Mouse (Mus musculus) right cerebral cortex, adult 18-20 months (tissue): Measurements from ENCODE around the gene Nfkbil1.

ENCODE experiments used
- DNase-seq: peaks from one replicate; pipeline ENCODE4 v3.0.0; 2022; ENCODE audit warnings: mixed read lengths

Nfkbil1 gene

DNA sequence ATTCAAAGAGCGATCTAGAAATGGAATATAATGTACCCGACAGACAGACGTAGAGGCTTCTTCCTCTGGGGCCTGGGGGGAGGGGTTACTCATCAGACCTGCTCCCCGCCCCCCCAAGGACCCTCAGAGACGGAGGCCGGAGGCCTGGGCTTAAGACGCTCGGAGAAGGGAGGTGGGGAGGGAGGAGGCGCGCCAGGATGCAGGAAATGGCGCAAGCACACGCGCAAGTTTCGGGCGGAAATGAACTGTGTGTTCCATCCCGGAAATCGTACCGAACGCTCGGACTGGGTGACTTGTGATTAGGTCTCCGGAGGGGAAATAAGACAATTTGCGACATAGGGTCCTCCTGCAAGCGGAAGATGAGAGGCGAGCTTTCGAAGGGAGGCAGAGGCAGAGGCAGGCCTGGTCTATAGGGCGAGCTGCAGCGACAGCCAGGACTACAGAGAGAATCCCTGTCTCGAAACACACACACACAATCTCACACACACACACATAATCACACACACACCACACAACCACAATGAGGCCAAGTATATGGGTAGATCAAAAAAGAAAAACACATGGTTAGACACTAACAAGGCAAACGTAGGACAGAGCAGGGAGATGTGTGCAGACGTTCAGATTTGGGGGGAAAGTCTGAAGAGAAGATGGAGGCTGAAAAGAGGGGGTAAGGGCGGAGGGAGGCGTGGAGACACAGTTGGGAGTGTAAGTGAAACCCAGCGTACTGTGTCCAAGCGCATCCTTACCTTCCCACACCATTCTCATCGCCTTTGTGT lies at the start of gene Nfkbil1:
Gene Nfkbil1, minus strand, starts transcription at position 179 of the 776 bp plus-strand sequence.
- DNase-seq = peak; percentile 95

DNA sequence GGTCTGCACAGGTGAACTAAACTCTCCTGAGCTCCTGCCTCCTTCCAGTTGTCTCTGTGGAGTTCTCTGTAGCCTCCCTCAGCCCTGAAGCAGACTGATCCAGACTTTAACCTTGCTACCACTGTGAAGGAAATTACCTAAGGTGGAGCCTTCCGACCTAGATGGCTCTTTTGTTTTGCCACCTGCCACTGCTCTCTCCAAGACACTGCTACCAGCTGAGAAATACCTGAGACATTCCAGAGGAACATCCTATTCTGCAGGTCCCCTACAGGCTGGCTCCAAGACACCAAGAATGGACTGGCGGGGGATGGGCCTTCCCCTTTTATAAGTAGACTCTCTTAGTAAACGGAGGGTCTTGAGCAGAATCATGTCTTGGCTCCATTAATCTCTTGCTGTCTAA lies 44.7 kb upstream of the Nfkbil1 start:
- DNase-seq = no peak

DNA sequence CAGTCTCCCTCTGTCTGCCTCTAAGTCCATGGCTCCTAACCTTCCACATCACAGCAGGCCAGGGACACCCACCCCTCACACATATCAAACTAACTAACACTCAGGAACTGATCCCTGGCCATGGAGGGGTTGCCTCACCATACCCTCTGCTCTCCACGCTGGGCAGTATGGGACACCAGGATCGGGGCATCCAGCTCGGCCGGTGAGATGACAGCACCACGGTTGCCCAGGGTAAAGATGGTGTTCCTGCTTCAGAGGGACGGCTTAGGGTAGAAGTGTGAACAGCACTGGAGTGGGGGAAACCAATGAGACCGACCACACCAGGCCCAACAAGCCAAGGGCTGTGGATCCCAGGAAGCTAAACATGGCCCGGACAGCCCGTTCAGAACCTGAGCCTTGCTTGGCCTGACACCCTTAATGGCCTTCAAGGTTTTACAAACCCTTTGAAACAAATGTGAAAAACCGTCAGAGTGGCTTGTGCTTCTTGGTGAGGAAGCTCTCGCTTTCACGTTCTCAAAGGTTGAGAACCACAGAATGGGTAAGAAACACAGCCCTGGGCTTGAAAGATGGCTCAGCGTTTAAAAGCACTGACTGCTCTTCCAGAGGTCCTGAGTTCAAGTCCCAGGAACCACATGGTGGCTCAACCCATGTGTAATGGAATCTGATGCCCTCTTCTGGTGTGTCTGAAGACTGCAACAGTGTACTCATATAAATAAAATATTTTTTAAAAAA lies 43.5 kb upstream of the Nfkbil1 start:
- DNase-seq = no peak

DNA sequence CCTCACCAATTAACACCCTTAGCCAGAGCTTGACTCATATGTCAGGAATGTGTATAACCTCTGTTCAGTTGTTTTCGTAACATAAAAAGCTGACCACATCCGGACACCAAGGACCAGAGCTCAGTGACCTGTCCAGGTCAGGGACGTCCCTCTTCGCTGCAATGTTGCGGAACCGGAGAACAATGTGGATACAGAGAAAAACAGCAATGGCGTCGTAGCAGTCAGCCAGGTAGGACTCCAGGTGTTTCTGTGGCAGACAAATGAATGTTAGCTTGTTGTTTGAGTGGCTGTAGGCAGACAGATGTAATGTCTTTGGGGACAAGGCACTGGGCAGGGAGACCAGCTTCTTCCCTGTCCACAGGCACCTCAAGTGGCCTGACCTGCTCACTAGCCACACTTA lies 42.5 kb upstream of the Nfkbil1 start:
- no peak for DNase-seq

DNA sequence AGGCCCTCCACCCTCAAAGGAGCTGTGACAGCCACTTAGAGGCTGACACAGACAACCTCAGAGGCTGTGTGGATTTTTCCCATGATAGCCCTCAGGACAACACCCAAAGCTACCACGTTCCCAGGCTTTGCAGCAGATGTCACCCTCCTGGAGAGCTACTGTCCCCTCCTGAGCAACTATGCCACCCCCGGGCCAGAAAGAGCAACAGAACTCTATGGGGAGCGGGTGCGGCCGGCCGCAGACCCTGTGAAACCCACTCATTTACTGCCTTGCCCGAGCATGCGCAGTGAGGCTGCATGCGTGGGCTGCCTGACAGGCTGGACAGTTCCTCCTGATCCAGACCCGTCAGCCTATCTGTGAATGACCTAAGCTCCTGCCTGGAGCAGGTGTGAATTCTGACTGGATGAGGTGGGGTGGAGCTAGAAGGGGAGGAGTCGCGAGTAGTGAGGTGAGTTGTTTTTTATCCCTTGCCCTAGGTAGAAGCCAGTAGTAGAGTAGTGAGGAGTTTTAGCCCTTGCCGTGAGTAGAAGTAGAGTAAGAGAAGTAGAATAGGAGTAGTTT lies 40.8 kb upstream of the Nfkbil1 start:
- no peak for DNase-seq

DNA sequence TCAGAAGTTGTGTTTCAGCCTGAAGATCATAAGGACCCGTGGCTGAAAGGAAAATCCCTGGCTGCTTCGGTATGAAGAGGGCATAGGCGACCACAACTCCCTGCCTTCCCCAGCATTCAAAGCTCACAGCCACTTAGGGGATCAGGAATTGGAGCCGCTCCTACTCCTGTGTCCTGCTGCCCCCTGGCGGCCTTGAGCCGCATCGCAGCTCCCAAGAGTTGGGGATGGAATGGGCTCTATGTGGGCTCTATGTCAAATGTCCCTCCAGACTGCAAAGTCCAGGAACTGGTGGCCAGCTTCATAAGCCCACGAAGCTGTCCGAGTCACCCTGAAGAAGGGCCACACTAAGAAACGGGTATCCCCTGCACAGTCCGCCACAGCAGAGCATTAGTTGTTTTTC lies 39.2 kb upstream of the Nfkbil1 start:
- peak; percentile 83 for DNase-seq

DNA sequence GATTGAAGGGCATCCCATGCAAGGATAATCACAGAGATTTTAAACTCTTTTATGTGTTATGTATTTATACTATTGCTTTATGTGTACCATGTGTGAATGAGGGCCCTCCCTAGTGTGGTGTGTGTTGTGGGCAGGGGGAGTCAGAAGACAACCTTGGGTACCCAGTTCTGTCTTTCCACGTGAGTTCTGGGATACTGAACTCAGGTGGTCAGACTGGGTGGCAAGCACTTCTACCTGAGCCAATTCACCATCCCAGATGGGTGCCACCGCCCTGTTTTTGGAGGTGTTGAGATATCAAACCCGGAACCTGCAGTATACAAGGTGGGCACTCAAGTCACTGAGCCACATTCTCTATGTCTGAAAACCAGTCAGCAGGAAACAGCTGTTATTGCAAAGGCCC lies 36.7 kb upstream of the Nfkbil1 start:
- no peak for DNase-seq

DNA sequence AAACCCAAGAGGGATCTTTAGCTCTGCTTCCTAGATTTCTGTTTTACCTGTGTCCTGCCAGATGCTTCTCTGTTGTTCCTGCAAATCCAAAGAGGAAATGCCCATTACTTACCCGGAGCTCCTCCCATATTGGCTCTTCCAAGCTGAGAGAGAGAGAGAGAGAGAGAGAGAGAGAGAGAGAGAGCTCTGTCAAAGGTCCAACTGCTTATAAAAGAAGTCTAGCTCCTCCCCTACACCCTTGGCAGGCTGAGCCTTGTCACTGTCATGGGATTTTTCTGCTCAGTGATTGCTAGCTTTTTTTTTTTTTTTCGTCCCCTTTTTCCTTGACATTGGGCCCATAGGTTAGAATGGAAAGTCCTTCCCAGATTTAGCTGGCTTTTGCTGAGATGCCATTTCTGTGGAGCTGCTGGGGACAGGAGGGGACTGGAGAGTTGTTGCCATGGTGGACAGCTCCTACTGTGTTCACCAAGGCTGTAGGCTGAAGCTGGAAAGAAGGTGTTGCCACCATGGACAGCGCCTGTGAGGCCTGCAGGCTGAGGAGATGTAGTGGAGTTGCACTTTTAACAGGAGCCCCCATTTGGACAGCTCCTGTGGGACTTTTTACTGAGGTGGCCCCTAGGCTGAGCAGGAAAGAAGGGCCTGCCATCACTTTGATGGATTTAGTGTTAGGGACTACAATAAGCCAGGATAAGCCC lies 34.2 kb upstream of the Nfkbil1 start:
- DNase-seq = no peak

DNA sequence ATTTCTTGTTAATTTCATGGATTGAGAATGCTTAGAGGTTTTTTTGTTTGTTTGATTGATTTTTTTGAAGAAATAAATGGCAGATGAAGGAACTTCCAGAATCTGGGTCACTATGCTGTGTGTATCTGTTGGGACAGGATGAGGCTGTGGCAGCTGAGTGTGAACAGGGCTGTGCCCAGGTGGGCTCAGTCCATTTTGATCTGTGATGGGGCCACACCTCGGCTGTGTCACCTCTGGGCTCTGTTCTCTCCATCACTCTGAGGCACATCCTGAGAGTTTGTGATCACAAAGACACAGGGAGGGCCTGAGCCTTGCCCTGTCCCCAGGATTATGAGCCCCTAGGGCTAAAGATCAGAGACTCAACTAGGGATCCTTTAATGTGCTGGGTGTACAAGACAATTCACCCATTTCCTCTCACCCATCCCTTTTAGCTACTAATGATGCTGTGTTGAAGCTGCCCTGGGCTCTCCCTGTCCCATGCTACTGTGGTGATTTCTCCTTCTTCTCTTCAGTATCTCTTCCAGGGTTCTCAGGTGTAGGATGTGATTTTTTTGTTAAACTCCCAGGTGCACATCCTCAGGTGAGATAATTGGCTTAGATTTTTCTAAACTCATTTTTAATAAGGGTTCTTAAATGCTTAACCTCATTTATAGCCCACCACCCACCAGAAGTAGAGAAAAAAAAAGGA lies 32.0 kb upstream of the Nfkbil1 start:
- no peak for DNase-seq

DNA sequence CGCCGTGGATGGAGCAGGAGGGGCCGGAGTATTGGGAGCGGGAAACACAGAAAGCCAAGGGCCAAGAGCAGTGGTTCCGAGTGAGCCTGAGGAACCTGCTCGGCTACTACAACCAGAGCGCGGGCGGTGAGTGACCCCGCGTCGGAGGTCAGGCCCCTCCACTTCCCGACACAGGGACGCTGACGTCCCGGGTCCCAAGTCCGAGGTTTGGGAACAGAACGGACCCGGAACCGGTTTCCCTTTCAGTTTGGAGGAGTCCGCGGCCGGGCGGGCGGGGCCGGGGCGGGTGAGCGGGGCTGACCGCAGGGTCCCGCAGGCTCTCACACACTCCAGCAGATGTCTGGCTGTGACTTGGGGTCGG lies 27.9 kb upstream of the Nfkbil1 start:
- no peak for DNase-seq

DNA sequence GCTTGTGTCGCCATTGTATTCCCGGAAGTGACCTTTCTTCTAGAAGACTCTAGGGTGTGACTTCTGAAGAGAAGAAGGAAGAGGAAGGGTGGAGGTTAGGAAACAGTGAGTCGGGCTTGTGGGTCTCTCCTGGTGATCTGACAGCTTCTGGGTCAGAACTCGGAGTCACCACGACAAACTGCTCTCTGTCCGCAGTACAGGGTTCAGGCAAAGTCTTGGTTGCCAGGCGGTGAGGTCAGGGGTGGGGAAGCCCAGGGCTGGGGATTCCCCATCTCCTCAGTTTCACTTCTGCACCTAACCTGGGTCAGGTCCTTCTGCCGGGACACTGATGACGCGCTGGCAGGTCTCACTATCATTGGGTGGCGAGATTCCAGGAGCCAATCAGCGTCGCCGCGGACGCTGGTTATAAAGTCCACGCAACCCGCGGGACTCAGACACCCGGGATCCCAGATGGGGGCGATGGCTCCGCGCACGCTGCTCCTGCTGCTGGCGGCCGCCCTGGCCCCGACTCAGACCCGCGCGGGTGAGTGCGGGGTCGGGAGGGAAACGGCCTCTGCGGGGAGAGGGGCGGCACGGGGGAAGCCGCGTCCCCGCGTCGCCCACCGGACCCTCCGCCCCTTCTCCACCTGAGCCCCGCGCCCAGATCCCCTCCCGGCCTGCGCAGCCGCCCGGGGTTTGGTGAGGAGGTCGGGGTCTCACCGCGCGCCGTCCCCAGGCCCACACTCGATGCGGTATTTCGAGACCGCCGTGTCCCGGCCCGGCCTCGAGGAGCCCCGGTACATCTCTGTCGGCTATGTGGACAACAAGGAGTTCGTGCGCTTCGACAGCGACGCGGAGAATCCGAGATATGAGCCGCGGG lies 27.3 kb upstream of the Nfkbil1 start, which contains the start of gene H2-D1:
Gene H2-D1, plus strand, starts transcription at position 67 of the 859 bp plus-strand sequence.
- peak; percentile 96 for DNase-seq

DNA sequence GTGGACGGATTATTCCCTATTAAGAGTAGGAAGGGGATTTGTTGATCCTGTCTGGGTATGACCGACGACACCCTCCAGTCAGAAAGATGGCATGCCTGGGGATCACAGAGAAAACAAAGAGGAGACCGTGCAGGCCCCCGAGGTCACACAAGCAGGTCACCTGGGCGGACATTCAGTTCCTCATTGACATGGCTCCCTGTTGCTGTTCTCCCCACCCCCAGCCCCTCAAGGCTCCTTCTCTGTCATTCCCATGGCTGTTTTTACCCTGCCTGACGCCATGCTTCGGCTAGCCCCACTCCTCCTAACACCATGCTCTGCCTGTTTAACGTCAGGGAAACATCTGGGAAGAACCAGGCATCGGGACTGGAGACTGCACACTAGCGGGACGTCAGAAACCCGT lies 26.1 kb upstream of the Nfkbil1 start:
- no peak for DNase-seq

DNA sequence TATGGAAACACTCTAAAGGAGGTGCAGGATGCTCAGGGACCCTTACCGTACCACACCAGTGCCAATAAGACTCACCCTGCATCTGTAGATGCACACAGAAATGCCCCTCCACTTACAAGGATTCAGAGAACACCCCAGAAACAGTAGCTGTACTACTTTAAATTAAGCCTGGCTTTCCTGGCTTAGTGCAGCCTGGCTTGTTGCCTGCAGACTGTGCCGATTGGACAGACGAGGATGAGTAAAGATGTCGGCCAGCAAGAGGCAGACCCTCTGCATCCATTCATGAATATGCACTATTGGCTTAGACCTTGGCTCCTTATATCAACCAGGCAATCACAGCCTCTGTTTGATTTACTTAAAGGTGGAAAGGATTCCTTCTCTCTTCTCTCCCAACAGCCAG lies 24.0 kb upstream of the Nfkbil1 start:
- no peak for DNase-seq

DNA sequence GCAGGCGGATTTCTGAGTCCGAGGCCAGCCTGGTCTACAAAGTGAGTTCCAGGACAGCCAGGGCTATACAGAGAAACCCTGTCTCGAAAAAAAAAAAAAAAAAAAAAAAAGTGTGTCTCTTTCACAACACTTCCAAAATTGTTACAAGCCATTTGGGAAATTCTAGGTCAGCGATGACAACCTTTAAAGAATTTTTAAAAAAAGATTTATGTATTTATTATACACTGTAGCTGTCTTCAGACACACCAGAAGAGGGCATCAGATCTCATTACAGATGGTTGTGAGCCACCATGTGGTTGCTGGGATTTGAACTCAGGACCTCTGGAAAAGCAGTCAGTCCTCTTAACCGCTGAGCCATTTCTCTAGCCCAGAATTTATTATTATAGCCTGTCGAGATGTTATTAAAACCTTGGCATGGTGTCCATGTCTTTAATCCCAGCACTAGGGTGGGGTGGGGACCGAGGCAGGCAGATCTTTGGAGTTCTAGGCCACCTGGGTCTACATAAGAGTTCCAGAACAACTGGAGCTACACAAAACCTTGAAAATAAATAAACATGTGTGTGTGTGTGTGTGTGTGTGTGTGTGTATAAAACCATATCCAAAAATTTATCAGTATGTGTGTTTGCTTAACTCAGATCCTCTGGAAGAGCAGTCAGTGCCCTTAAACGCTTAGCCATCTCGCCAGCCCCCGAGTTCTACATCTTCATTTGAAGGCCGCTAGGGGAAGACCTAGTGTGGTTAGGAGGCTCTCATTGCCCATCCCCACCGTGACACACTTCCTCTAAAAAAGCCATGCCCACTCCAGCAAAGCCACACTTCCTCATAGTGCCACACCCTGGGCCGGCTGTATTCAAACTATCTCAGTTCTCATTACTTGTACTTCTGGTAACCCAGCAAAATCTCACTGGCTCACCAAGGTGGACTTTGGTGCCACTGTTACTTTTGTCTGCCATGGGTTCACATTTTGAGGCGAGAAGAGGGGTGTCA lies 23.2 kb upstream of the Nfkbil1 start:
- no peak for DNase-seq

DNA sequence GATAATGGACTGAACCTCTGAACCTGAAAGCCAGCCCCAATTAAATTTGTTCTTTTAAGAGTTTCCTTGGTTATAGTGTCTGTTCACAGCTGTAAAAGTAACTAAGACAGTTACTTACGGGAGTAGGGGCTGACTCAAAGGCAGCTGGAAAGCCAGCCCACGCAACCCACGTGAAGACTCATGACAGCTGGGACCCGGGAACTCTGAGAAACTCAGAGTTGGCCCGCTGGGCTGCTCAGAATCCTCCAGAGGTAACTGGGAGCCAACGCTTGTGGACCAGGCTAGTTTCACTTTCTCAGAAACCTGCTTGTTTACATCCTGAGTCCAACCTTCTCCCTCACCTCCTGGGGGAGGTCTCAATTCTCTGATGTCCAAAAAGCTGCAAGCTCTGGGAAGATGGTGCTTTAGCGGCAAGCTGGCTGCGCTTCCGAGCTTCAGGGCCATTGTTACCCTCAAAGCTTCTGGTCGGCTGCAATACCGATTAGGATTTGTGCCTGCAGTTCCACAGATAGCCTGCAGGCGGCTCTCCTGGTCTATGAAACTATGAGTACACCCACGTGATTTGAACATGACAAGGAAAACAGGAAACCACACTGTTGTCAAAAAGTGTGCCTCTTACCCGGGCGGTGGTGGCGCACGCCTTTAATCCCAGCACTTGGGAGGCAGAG lies 22.4 kb upstream of the Nfkbil1 start:
- DNase-seq = peak; percentile 92

DNA sequence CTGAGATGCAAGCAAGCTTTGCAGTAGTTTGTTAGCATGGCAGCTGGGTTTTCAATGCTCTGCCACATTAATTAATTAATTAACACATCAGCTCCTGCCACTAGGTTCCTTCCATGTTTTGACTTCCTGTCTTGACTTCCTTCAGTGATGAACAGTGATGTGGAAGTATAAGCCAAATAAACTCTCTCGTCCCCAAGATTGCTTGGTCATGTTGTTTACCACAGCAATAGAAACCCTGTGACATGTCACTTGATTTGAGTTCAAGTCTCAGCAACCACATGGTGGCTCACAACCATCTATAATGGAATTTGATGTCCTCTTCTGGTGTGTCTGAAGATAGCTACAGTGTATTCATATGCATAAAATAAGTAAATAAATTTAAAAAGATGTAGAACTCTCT lies 21.8 kb upstream of the Nfkbil1 start:
- no peak for DNase-seq

DNA sequence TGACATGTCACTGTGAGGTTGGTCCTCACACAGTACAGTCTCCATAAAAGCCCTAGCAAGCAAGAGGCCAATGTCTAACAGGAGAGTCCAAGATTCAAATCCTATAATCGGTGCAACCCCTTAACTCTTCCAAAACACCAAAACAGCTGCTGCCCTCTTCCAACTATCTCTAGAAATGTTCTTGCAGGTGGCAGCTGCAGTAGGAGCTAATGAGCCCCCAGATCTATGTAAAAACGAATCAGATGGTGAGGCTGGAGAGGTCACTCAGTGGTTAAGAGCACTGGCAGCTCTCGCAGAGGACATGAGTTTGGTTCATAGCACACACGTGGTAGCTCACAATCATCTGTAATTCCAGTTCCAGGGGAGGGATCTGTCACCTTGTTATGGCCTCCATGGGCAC lies 20.1 kb upstream of the Nfkbil1 start:
- DNase-seq = no peak

DNA sequence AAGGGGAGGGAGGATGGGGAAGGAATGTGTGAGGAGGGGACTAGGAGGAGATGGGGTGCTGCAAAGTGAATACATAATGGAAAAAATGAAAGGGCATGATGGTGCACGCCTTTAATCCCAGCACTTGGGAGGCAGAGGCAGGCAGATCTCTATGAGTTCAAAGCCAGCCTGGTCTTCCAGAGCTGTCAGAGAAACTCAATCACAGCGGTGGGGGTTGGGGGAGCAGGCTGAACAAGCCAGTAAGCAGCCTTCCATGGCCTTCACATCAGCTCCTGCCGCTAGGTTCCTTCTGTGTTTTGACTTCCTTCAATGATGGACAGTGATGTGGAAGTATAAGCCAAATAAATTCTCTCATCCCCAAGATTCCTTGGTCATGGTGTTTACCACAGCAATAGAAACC lies 19.7 kb upstream of the Nfkbil1 start:
- no peak for DNase-seq

DNA sequence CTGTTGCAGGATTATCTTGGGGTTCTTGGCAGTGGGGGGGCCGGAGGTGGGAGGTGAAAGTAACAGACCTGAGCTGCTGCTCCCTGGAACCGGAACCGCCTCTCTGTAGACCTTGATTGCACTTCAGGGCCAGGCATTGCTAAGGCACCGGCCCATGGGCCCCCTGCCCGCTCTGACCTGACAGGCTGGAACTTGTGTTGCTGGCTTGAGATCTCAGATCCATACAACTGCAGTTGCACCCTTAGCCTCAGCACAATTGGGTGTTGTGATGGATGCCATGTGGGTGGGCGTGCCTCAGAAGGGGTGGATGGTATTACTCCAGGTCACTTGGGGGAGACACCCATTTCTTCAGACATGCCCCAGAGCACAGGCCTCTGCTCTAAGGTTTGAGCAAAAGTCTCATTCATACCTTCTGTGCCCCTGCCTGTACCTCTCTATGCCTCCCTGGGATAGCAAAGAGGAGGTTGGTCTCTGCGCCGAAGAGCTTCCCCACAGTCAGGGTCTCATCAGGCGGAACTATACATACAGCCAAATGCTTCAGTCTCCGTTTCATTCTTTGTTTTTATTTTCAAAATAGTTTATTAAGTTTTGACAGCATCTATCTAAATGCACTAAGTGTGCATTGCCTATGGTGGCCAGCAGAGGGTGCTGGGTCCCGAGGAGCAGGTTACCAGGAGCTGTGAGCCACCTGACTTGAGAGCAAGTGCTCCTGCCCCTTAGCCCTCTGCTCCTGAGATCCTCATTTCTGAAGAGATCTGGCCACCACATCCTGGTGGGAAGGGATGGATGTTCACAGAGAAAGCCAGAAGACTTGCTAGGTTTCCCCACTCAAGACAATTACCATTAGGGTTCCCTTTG lies 18.9 kb upstream of the Nfkbil1 start:
- DNase-seq = no peak
